Mouse (Mus musculus): ENCODE data around the gene Spdye4b. TPM values are rescaled to one million over a fixed set of nuclear protein-coding genes. Genes with fewer than 3 reads are reported as not detected.
"Not testable (repeated sequence)": the region's sequence is repeated elsewhere in the genome, so short reads cannot be mapped to it uniquely, and the experiment has no call there.

Spdye4b gene
- polyA plus RNA-seq, 1 experiment, result not detected

DNA sequence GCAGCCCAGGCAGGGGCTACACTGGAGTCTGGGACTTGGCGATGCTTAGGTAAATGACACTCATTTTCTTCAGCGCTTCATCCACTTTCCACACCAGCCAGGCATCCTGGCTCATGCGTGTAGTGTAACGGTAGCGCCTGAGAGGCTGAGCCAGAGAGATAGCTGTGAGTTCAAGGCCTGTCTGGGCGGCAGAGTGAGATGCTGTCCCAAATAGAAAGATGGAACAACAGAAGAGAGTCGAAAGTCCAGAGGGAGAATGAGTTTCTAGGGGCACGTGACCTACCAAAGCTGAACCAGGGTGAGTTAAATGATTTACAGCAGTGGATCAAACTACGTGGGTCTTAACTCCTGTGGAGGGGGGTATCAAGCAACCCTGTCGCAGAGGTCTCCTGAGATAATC is 27.1 kb upstream of the Spdye4b start:
- TF ChIP-seq POLR2A (IDR thresholded peaks at IDR 0.05; ENCODE audit: borderline replicate concordance, extremely low read depth, low read depth, low read length) (no peak), CTCF (IDR thresholded peaks at IDR 0.05; ENCODE audit: insufficient read depth, low read length) (no peak)
- whole genome bisulfite sequencing, result 77% methylated on average over 10 of the region's 10 CpGs

GRCm38 (mm10) chr5:143155534-143155933 is 25.3 kb upstream of the Spdye4b start:
- Histone ChIP-seq H3K4me3 (replicated peaks; ENCODE audit: extremely low read depth, low read depth, low read length) (no peak overlapping the region), H3K4me1 (ENCODE audit: control insufficient read depth, insufficient read depth, low read length) (no peaks in the 10 kb centered on the region)
- WGBS, result 89% methylated on average over 3 of the region's 3 CpGs
- TF ChIP-seq CTCF (IDR thresholded peaks at IDR 0.05; ENCODE audit: insufficient read depth, low read length), result no peak
- TF ChIP-seq POLR2A (IDR thresholded peaks at IDR 0.05; ENCODE audit: borderline replicate concordance, extremely low read depth, low read depth, low read length), result no peak
- DNase-seq, result no peak

More for the DNA sequence above, 27.1 kb upstream of the Spdye4b start:
- DNase-seq, result no peak
- Histone ChIP-seq H3K4me1 (ENCODE audit: control insufficient read depth, insufficient read depth, low read length) (no peaks in the 10 kb centered on the region), H3K4me3 (replicated peaks; ENCODE audit: extremely low read depth, low read depth, low read length) (no peak overlapping the region)

DNA sequence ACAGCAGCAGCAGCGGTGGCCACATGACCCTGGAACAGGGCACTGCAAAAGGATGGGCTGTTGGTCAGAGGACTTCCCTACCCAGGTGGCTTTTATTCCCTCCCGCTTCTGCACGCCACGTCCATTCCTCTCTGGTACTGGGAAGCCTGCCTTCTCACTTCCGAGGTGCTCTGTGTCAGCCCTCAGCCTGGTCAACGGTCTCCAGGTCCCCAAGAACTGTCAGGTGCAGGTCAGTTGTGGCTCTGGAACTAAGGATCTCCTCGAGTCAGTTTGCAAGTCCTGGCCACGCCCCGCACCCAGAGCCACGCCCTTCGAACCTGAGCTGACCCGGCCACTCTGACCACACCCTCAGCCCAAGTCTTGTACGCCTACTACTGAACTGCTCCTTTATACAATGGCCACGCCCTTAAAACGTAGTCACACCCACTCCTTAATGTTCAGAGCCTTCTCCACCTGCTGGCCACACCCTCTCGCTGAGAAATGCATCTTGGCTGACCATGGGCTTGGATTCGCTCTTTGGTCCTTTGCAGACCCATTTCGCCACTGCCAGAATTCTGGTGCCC is 15.2 kb upstream of the Spdye4b start:
- TF ChIP-seq CTCF (IDR thresholded peaks at IDR 0.05; ENCODE audit: insufficient read depth, low read length) (no peak), POLR2A (IDR thresholded peaks at IDR 0.05; ENCODE audit: borderline replicate concordance, extremely low read depth, low read depth, low read length) (no peak)
- DNase-seq, result peak; percentile 25
- 13% methylated on average over 18 of the region's 18 CpGs for WGBS
- H3K4me3 ChIP-seq (replicated peaks; ENCODE audit: extremely low read depth, low read depth, low read length), result peak overlapping the region; percentile 36
- H3K4me1 ChIP-seq (ENCODE audit: control insufficient read depth, insufficient read depth, low read length), result peaks cover 6% of the 10 kb centered on the region

DNA sequence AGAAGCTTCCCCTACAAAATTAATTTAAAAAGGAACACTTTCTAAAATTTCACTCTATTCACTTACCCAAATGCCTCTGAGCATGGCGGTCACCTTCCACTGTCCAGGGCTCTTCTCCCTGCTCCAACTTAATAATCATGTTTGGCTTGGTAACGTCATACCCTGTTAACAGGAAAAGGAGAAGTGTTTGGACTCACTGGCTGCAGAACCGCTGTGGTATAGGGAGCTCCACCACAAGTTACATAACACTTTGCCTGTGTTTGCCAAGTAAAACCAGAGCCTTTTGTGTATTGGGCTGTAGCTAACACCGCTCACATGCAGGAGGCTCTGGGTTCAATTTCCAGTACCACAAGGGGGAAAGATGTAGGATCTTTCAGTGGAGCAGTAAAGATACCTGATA is 4.8 kb upstream of the Spdye4b start:
- WGBS, result 89% methylated on average over 4 of the region's 4 CpGs
- Histone ChIP-seq H3K4me1 (ENCODE audit: control insufficient read depth, insufficient read depth, low read length) (no peaks in the 10 kb centered on the region), H3K4me3 (replicated peaks; ENCODE audit: extremely low read depth, low read depth, low read length) (no peak overlapping the region)
- DNase-seq, result no peak
- no peak for TF ChIP-seq CTCF (IDR thresholded peaks at IDR 0.05; ENCODE audit: insufficient read depth, low read length)
- TF ChIP-seq POLR2A (IDR thresholded peaks at IDR 0.05; ENCODE audit: borderline replicate concordance, extremely low read depth, low read depth, low read length), result no peak

DNA sequence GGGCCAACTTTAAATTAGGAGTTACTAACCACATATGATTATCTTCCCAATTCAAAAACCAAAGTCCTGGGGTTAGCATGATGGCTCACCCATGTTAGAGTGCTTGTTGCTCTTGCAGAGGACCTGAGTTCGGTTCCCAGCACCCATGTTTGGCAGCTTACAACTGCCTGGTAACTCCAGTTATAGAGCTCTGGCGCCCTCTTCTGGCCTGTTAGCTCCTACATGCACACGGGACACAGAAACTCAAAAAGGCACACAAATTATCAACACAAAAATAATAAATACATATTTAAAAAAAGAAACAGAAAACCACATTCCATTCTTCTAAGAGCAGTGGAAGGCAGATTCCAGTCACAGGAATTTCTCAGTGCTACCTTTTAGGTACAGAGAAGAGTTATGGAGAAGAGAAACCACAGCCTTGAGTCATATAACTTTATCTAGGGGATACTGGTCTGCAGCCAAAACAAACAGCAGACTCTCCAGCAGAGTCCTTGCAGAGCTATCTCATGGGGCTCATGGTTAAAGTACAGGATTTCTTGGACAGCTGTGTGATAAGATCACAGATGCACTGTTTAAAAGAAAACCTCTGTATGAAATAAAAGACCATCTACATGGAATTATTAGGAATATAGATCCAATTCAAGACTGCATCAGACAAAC is 3.1 kb upstream of the Spdye4b start:
- no peak overlapping the region for H3K4me3 ChIP-seq (replicated peaks; ENCODE audit: extremely low read depth, low read depth, low read length)
- no peak for DNase-seq
- no peaks in the 10 kb centered on the region for H3K4me1 ChIP-seq (ENCODE audit: control insufficient read depth, insufficient read depth, low read length)
- TF ChIP-seq POLR2A (IDR thresholded peaks at IDR 0.05; ENCODE audit: borderline replicate concordance, extremely low read depth, low read depth, low read length) (no peak), CTCF (IDR thresholded peaks at IDR 0.05; ENCODE audit: insufficient read depth, low read length) (no peak)
- WGBS, result 92% methylated on average over 3 of the region's 3 CpGs

DNA sequence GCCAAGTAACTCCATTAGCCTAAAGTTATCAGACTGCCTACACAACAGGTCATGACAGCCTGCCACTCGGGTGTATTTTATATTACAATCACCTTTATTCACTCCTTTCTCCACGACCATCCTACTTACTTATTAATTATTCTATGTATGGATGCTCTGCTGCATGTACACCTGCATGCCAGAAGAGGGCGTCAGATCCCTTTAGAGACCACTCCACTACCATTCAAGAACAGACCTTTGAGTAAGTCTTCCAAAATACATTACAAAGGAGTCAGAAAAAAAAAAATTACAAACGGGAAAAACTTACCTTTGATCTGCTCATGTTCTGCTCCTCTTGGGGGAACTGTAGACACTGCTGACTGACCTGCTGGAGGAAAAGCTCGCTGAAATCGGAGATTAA is 1.6 kb upstream of the Spdye4b start:
- WGBS, result 28% methylated on average over 6 of the region's 6 CpGs
- H3K4me1 ChIP-seq (ENCODE audit: control insufficient read depth, insufficient read depth, low read length), result no peaks in the 10 kb centered on the region
- no peak overlapping the region for H3K4me3 ChIP-seq (replicated peaks; ENCODE audit: extremely low read depth, low read depth, low read length)
- TF ChIP-seq CTCF (IDR thresholded peaks at IDR 0.05; ENCODE audit: insufficient read depth, low read length), result no peak
- no peak for TF ChIP-seq POLR2A (IDR thresholded peaks at IDR 0.05; ENCODE audit: borderline replicate concordance, extremely low read depth, low read depth, low read length)
- no peak for DNase-seq

GRCm38 (mm10) chr5:143188014-143188413 is 7.2 kb downstream of the Spdye4b start:
- not testable (repeated sequence) for H3K4me1 ChIP-seq (ENCODE audit: control insufficient read depth, insufficient read depth, low read length); DNase-seq; H3K4me3 ChIP-seq (replicated peaks; ENCODE audit: extremely low read depth, low read depth, low read length)
- WGBS, result 75% methylated on average over 1 of the region's 1 CpGs

DNA sequence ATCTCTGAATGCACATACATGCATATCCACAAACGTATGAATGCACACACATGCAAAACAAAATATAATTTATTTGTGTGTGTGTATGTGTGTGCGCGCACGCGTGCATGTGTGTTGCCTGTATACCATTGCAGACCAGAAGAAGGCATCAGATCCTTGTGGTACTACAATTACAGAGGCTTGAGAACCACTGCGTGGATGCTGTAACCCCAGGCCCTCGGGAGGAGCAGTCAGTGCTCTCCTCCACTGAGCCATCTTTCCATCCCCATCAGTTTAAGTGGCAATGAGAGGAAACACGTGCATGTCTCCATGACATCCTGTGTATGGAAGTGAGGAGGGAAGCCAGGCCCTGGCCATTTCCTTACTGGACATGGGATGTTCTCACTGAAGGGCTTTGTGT is 12.0 kb downstream of the Spdye4b start:
- Histone ChIP-seq H3K4me3 (replicated peaks; ENCODE audit: extremely low read depth, low read depth, low read length) (no peak overlapping the region), H3K4me1 (ENCODE audit: control insufficient read depth, insufficient read depth, low read length) (no peaks in the 10 kb centered on the region)
- WGBS, result 84% methylated on average over 8 of the region's 8 CpGs
- DNase-seq, result no peak
- TF ChIP-seq POLR2A (IDR thresholded peaks at IDR 0.05; ENCODE audit: borderline replicate concordance, extremely low read depth, low read depth, low read length), result no peak
- no peak for TF ChIP-seq CTCF (IDR thresholded peaks at IDR 0.05; ENCODE audit: insufficient read depth, low read length)

DNA sequence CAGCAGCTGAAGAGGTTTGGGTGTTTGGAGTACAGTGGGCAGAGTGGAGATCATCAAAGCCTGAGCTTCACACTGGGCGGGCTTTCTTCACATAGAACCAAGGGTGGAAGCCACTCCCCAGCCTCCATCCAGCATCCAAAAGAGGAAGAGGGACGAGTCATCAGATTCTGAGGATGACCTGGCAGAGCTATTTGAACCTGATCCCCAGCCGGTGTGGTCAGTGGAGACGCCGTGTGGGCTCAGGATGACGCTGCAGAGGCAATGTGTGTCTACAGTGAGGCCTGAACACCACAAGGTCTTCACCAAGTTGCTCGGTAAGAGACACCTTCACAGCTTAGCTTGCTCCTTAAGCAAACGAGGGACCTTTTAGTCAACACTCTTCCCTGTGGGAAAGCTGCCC is 13.9 kb downstream of the Spdye4b start:
- DNase-seq; H3K4me3 ChIP-seq (replicated peaks; ENCODE audit: extremely low read depth, low read depth, low read length); H3K4me1 ChIP-seq (ENCODE audit: control insufficient read depth, insufficient read depth, low read length): not testable (repeated sequence)
- 48% methylated on average over 8 of the region's 8 CpGs for WGBS

GRCm38 (mm10) chr5:143195166-143195565 is 14.3 kb downstream of the Spdye4b start:
- 69% methylated on average over 2 of the region's 2 CpGs for WGBS
- Histone ChIP-seq H3K4me1 (ENCODE audit: control insufficient read depth, insufficient read depth, low read length) (no peaks in the 10 kb centered on the region), H3K4me3 (replicated peaks; ENCODE audit: extremely low read depth, low read depth, low read length) (no peak overlapping the region)
- TF ChIP-seq POLR2A (IDR thresholded peaks at IDR 0.05; ENCODE audit: borderline replicate concordance, extremely low read depth, low read depth, low read length) (no peak), CTCF (IDR thresholded peaks at IDR 0.05; ENCODE audit: insufficient read depth, low read length) (no peak)
- no peak for DNase-seq
